Mouse (Mus musculus) CH12.LX (cell line): ENCODE data around the gene Iqcd. TPM values are rescaled to one million over a fixed set of nuclear protein-coding genes. Genes with fewer than 3 reads are reported as not detected.

Experiments used
- DNase-seq: peaks from one replicate; pipeline ENCODE4 v3.0.0-alpha.2; 2013; ENCODE audit errors: extremely low read depth
- H3K27ac ChIP-seq: 2 replicates; pipeline ENCODE4 v1.5.1; 2012; ENCODE audit warnings: low read depth, mild to moderate bottlenecking, control low read depth, moderate library complexity; ENCODE audit not compliant: insufficient read depth
- H3K27me3 ChIP-seq: replicated peaks from 2 replicates; pipeline ENCODE3; 2012; ENCODE audit warnings: inconsistent platforms
- H3K36me3 ChIP-seq, 2 experiments: replicated peaks in 1 of 2; 2 replicates each; pipeline versions ENCODE3 to v1.6.1; 2012; ENCODE audit warnings: inconsistent platforms in 1 of 2, low read length in 1 of 2, mild to moderate bottlenecking in 1 of 2, mixed read lengths in 1 of 2, moderate library complexity in 1 of 2; ENCODE audit not compliant: control insufficient read depth in 1 of 2, insufficient read depth in 1 of 2
- H3K4me1 ChIP-seq, 2 experiments: 2 replicates each; pipeline ENCODE4 v1.6.1; 2012; ENCODE audit warnings: inconsistent platforms in 1 of 2, moderate library complexity in 1 of 2; ENCODE audit not compliant: insufficient read depth in 2 of 2, control insufficient read depth in 1 of 2
- H3K4me2 ChIP-seq: 2 replicates; pipeline ENCODE4 v1.6.1; 2012; ENCODE audit warnings: low read depth, mild to moderate bottlenecking, control low read depth; ENCODE audit not compliant: poor library complexity, insufficient read depth, severe bottlenecking
- H3K4me3 ChIP-seq, 3 experiments: fragments of 150-350 bp in 1 of 3; sonication (generic) in 1 of 3; replicated peaks in 1 of 3; 2 replicates each; pipeline versions ENCODE3 to v1.5.1; 2011 to 2012; ENCODE audit warnings: low read depth in 2 of 3, low read length in 2 of 3, mild to moderate bottlenecking in 2 of 3, moderate library complexity in 2 of 3, control low read depth in 1 of 3, improper control_type of control experiment in 1 of 3, inconsistent platforms in 1 of 3, mixed read lengths in 1 of 3; ENCODE audit not compliant: poor library complexity in 1 of 3
- H3K79me2 ChIP-seq: replicated peaks from 2 replicates; pipeline ENCODE4 v1.6.1; 2012; ENCODE audit warnings: mild to moderate bottlenecking, moderate library complexity; ENCODE audit not compliant: control insufficient read depth, poor library complexity, insufficient read depth, severe bottlenecking; ENCODE audit errors: extremely low read depth
- H3K9ac ChIP-seq: 2 replicates; pipeline ENCODE4 v1.6.1; 2012; ENCODE audit warnings: low read depth, mild to moderate bottlenecking, control low read depth, moderate library complexity; ENCODE audit not compliant: insufficient read depth
- H3K9me3 ChIP-seq: replicated peaks from 2 replicates; pipeline ENCODE3; 2012; ENCODE audit warnings: low read length, inconsistent platforms, mixed read lengths
- CHD1 ChIP-seq: IDR thresholded peaks from 2 replicates; pipeline ENCODE4 v1.6.1; 2012; ENCODE audit warnings: low read depth, low read length, improper control_type of control experiment, inconsistent platforms
- CHD2 ChIP-seq: IDR thresholded peaks from 2 replicates; pipeline ENCODE4 v1.6.1; 2011; ENCODE audit warnings: low read length, improper control_type of control experiment
- EP300 ChIP-seq: IDR thresholded peaks from 2 replicates; pipeline ENCODE4 v1.6.1; 2011; ENCODE audit warnings: low read length, improper control_type of control experiment
- JUND ChIP-seq: conservative IDR thresholded peaks from 2 replicates; pipeline ENCODE4 v1.6.1; 2011; ENCODE audit warnings: low read depth, low read length, improper control_type of control experiment
- MAFK ChIP-seq: IDR thresholded peaks from 2 replicates; pipeline ENCODE4 v1.6.1; 2011; ENCODE audit warnings: low read length, improper control_type of control experiment; ENCODE audit not compliant: insufficient replicate concordance
- MAX ChIP-seq: IDR thresholded peaks from 2 replicates; pipeline ENCODE4 v1.6.1; 2011; ENCODE audit warnings: low read length, improper control_type of control experiment
- MXI1 ChIP-seq: IDR thresholded peaks from 2 replicates; pipeline ENCODE4 v1.6.1; 2011; ENCODE audit warnings: mild to moderate bottlenecking, low read depth, low read length, improper control_type of control experiment
- NRF1 ChIP-seq: IDR thresholded peaks from 2 replicates; pipeline ENCODE4 v1.6.1; 2014; ENCODE audit warnings: low read depth, mild to moderate bottlenecking, inconsistent platforms, low read length, improper control_type of control experiment, moderate library complexity
- PAX5 ChIP-seq: IDR thresholded peaks from 2 replicates; pipeline ENCODE4 v1.6.1; 2012; ENCODE audit warnings: low read length, inconsistent platforms, mixed read lengths
- POLR2A ChIP-seq: IDR thresholded peaks from 2 replicates; pipeline ENCODE4 v1.6.1; 2011; ENCODE audit warnings: low read depth, mild to moderate bottlenecking, improper control_type of control experiment, low read length
- POLR2AphosphoS2 ChIP-seq: IDR thresholded peaks from 2 replicates; pipeline ENCODE4 v1.6.1; 2011; ENCODE audit warnings: low read depth, low read length, improper control_type of control experiment
- SMC3 ChIP-seq: IDR thresholded peaks from 2 replicates; pipeline ENCODE4 v1.6.1; 2011; ENCODE audit warnings: low read depth, low read length, improper control_type of control experiment
- TBP ChIP-seq: conservative IDR thresholded peaks from 2 replicates; pipeline ENCODE4 v1.6.1; 2011; ENCODE audit warnings: low read depth, low read length, improper control_type of control experiment
- TCF12 ChIP-seq: IDR thresholded peaks from 2 replicates; pipeline ENCODE4 v1.6.1; 2014; ENCODE audit warnings: low read depth, mild to moderate bottlenecking, inconsistent platforms, low read length, improper control_type of control experiment
- UBTF ChIP-seq: IDR thresholded peaks from 2 replicates; pipeline ENCODE4 v1.6.1; 2012; ENCODE audit warnings: low read depth, mild to moderate bottlenecking, inconsistent platforms, low read length, improper control_type of control experiment, moderate library complexity
- USF2 ChIP-seq: conservative IDR thresholded peaks from 2 replicates; pipeline ENCODE4 v1.6.1; 2011; ENCODE audit warnings: low read depth, low read length, improper control_type of control experiment
- ZC3H11A ChIP-seq: IDR thresholded peaks from 2 replicates; pipeline ENCODE4 v1.6.1; 2012; ENCODE audit warnings: low read depth, mild to moderate bottlenecking, inconsistent platforms, low read length, improper control_type of control experiment
- ZKSCAN1 ChIP-seq: IDR thresholded peaks from 2 replicates; pipeline ENCODE4 v1.6.1; 2012; ENCODE audit warnings: low read depth, inconsistent platforms, low read length, improper control_type of control experiment, borderline replicate concordance
- ZMIZ1 ChIP-seq: IDR thresholded peaks from 2 replicates; pipeline ENCODE4 v1.6.1; 2012; ENCODE audit warnings: low read depth, mild to moderate bottlenecking, inconsistent platforms, low read length, improper control_type of control experiment
- dilution Hi-C: fragments of 300-500 bp; cut with MboI; formaldehyde crosslinking; loops from 2 replicates; pipeline ENCODE4 v1.14.3; 2020; ENCODE audit warnings: low sequenced_read_pairs; ENCODE audit not compliant: extremely low pct_unique_long_range_greater_than_20kb, extremely low pct_ligation_motif_present
- in situ Hi-C: fragments of 300-500 bp; cut with MboI; formaldehyde crosslinking; loops from 3 replicates; pipeline ENCODE4 v1.14.3; 2019; ENCODE audit warnings: low sequenced_read_pairs, low pct_ligation_motif_present, low pct_unique_long_range_greater_than_20kb, mixed read lengths
- polyA plus RNA-seq: library from polyadenylated mRNA; unstranded; fragments of >175 nt; gene quantifications from 2 replicates; pipeline ENCODE4 v1.2.1, GENCODE M21; 2012; ENCODE audit warnings: low read depth; ENCODE audit not compliant: insufficient read length
- total RNA-seq, 2 experiments: library from RNA; depleted of rRNA; stranded (reverse); fragments of 300-350 nt in 1 of 2; fragments of >200 nt in 1 of 2; gene quantifications; 2 replicates each; pipeline ENCODE4 v1.2.3; 2012 to 2014

Iqcd gene
- total and polyA plus RNA-seq, 3 experiments = 0.59 to 0.77 TPM; not detected in 1

- in situ Hi-C loops = no loop called here
- no peak overlapping the region for H3K27ac ChIP-seq
- H3K9me3 ChIP-seq = no peaks in the 10 kb centered on the region
Measured at GRCm38 (mm10) chr5:120560129-120560615, 28.6 kb upstream of the Iqcd start.

GRCm38 (mm10) chr5:120560616-120561311 is 28.1 kb upstream of the Iqcd start:
- peaks cover 0 to 20% of the 10 kb centered on the region in 2 experiments; a peak in 2 of 4 replicates for H3K4me1 ChIP-seq
- H3K9me3 ChIP-seq = no peaks in the 10 kb centered on the region
- no peaks in the 10 kb centered on the region for H3K27me3 ChIP-seq
- no peak overlapping the region for H3K4me2 ChIP-seq
- H3K4me3 ChIP-seq = no peak overlapping the region
- H3K27ac ChIP-seq = no peak overlapping the region
- H3K79me2 ChIP-seq = no peaks in the 10 kb centered on the region
- no peak overlapping the region for H3K9ac ChIP-seq
- dilution Hi-C loops = no loop called here
- peaks cover under 1 to 16% of the 10 kb centered on the region in 2 experiments for H3K36me3 ChIP-seq
- DNase-seq = no peak
- TF ChIP-seq ZC3H11A = no peak
- no peak for TF ChIP-seq UBTF
- TF ChIP-seq EP300 = no peak
- no peak for TF ChIP-seq ZMIZ1
- in situ Hi-C loops = no loop called here

More at GRCm38 (mm10) chr5:120560129-120560615, 28.6 kb upstream of the Iqcd start:
- Histone ChIP-seq H3K79me2 (no peaks in the 10 kb centered on the region), H3K9ac (no peak overlapping the region), H3K27me3 (no peaks in the 10 kb centered on the region), H3K4me2 (no peak overlapping the region), H3K36me3 (peaks cover 3 to 21% of the 10 kb centered on the region in 2 experiments), H3K4me1 (peaks cover 0 to 20% of the 10 kb centered on the region in 2 experiments; a peak in 2 of 4 replicates), H3K4me3 (peak overlapping the region in 1 of 3 experiments; percentile 3)
- no peak for DNase-seq
- dilution Hi-C loops = no loop called here
- TF ChIP-seq ZKSCAN1 (no peak), SMC3 (no peak), MAFK (no peak), TBP (no peak), ZMIZ1 (no peak), POLR2AphosphoS2 (no peak), UBTF (no peak), MXI1 (no peak), USF2 (no peak), MAX (no peak), CHD1 (no peak), CHD2 (no peak), POLR2A (no peak), TCF12 (no peak), JUND (no peak), PAX5 (no peak), NRF1 (no peak)
